Mouse (Mus musculus) spleen, adult 2 months (tissue): ENCODE results near the gene Gfm2.

Experiments used
- CTCF ChIP-seq: fragments of 200-500 bp; IDR thresholded peaks from 2 replicates; pipeline ENCODE4 v1.5.1; 2011; ENCODE audit warnings: mild to moderate bottlenecking, inconsistent platforms; ENCODE audit not compliant: insufficient read depth, insufficient read length, insufficient replicate concordance; ENCODE audit errors: extremely low read depth
- POLR2A ChIP-seq: fragments of 200-500 bp; IDR thresholded peaks from 2 replicates; pipeline ENCODE4 v1.6.1; 2011; ENCODE audit warnings: low read depth, low read length, inconsistent platforms

GRCm38 (mm10) chr13:97227795-97228194, 90.1 kb downstream of the Gfm2 start:
- no peak for TF ChIP-seq CTCF
- no peak for TF ChIP-seq POLR2A
